Mouse (Mus musculus) thymus, postnatal 14 days (tissue): ENCODE results near the gene Itga9.

ENCODE experiments used
- DNase-seq: peaks from one replicate; pipeline ENCODE4 v3.0.0; 2021

Gene Itga9

DNA sequence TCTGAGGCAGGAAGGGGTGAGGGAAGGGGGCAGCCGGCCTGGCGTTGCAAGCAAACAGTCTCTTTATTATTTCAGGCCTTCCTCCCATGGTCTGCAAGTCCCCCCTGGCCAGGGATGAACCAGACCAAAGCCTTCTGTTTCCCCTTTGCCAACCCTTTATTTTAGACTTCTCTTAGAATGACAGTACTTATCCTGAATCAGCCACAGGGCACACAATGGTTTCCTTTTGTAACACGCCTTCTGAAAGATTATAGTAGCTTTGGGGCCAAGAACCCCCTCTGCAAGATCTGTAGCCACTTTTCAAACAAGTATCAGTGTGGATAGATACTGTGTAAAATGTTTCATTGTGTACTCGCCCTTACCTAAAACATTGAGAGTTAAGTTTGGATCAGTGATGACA lies 178.1 kb downstream of the Itga9 start:
- DNase-seq: no peak

DNA sequence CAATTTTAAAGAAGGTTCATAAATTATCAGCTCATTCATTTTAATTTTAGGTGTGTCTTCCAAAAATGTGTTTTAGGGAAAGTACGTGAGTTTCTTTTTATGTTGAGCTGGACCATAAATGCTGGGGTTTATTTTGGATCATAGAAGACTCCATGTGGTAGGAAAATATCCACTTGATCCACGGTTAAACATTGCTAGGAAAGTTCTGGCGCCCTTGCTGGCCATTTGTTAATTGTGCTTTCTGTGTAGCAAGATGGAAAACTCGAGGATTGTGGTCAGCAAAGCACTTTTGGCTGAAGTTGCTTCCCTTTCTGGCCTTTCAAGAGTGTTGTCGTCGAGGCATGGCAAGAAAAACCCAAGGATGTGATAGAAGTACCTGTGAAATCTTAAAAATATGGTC lies 179.3 kb downstream of the Itga9 start:
- no peak for DNase-seq

- DNase-seq: no peak
Observed at GRCm38 (mm10) chr9:118788869-118789281, 182.4 kb downstream of the Itga9 start.

DNA sequence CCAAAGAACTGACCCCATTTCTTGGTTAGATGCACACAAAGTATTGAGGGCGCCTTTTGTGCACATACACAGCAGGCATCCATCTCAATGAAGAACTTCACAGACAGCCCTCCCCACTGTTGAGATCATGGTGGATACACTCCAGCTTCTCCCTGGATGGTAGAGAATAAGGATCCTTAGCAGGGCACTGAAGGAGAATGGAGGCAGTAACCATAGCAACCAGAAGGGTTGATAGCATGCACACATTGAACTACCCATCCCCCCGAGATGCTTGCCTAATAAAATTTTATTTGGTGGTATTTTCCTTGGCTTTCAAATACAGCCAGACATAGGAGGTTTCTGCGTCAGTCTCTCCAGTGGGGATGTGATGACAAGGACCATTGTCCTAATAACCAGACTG lies 184.7 kb downstream of the Itga9 start:
- no peak for DNase-seq

DNA sequence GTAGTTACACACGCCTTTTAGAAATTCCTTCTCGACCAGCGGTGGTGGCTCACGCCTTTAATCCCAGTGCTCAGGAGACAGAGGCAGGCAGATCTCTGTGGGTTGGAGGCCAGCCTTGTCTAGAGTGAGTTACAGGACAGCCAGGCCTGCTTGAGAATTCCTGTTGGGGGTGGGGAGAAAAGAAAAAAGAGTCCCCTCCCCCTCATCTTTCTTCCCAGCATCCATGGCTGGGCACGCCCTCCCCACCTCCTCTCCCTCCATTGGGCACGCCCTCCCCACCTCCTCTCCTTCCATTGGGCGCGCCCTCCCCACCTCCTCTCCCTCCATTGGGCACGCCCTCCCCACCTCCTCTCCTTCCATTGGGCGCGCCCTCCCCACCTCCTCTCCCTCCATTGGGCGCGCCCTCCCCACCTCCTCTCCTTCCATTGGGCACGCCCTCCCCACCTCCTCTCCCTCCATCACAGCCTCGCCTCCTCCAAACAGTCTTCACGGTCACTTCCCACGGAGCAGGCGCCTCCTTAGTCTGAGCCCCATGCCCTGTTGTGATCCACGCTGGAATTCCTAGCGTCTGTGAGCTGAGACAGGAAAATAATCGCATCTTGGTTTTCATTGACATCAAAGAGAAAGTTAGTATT lies 186.8 kb downstream of the Itga9 start:
- DNase-seq: no peak

DNA sequence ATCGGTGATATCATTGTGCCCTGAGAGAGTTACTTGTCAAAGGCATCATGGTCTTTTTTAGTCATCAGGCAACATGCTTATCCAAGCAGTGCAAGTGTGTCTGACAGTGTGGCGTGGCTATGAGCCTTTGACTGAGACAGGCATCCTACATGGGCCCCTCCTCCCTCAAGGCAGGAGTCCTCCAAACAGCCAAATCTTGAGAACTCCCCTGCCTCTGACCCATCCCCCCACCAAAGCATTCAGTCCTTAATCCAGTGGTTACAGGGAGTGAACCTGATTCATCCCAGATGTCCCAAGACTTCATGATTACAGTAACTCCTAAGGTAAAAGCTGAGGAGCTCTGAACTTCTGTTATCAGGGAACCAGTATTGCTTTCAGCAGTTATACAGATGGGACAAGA lies 188.2 kb downstream of the Itga9 start:
- DNase-seq: no peak

- no peak for DNase-seq
Observed at GRCm38 (mm10) chr9:118795304-118795703, 188.8 kb downstream of the Itga9 start.

GRCm38 (mm10) chr9:118799105-118799504 lies 192.6 kb downstream of the Itga9 start:
- no peak for DNase-seq

DNA sequence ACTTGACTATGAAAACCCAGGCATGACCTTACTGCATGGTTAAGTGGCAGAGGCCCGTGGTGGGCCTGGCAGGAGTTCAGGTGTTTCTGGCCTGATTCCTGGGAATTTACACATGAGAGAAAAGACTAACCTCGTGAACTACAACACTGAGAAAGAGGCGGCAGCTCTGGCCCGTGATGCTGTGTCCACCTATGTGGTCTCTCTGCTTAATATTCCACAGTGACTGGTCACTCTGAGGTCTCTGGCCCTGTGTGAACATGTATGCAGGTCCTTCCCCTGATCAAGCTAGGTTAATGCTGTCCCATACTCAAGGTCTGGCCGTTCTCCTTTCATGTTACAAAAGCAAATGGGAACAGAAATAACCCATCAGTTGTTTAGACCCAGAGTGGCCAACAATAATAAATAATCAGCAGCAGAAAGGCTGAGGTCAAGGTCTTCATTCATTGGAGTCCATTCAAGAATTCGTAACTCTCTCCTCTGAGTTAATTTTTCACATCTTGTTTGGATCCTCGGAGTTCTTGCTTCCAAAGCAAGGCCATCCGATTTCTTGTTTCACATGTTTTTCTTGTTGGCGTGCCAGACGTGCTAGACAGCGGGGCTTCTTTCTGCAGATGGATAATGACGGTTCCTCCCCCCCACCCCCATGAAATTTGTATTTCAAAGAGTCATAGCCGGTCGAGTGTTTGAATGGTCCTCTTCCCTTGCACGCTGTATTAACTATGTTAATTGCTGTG lies 194.9 kb downstream of the Itga9 start:
- no peak for DNase-seq

- no peak for DNase-seq
Observed at GRCm38 (mm10) chr9:118801910-118802287, 195.4 kb downstream of the Itga9 start.

- DNase-seq: no peak
Observed at GRCm38 (mm10) chr9:118802380-118802779, 195.9 kb downstream of the Itga9 start.

DNA sequence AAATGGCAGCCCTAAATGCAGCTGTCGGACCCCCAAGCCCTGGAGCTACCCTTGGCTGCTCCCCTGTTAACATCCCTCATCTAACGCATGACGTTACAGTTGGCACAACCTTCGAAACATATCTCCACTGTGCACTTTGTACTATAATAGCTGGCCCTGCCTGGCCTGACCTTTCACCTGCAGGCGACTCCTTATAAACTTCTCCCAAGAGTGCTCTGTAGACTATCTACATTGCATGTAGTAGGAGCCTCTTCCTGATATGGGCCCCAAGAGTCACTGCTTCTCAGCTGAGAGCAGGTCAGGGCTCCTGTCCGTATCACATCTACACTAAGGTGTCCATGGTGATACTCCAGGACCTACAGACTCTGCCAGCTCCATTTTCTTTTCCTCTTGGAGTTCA lies 199.2 kb downstream of the Itga9 start:
- DNase-seq: no peak

DNA sequence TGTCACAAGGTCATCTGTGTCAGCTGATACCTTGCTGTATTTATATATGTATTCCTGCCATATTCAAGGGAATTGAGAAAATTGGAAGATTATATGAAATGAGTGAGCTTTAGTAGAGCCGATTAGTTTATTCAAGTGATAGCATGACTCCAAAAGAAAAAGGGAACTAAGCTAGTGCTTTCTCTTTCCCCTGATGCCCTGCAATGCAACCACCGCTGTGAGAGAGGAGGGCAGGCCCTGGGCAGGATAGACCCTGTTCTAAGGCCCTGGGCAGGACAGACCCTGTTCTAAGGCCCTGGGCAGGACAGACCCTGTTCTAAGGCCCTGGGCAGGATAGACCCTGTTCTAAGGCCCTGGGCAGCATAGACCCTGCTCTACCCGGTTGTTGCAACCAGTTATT lies 201.2 kb downstream of the Itga9 start:
- DNase-seq: no peak

DNA sequence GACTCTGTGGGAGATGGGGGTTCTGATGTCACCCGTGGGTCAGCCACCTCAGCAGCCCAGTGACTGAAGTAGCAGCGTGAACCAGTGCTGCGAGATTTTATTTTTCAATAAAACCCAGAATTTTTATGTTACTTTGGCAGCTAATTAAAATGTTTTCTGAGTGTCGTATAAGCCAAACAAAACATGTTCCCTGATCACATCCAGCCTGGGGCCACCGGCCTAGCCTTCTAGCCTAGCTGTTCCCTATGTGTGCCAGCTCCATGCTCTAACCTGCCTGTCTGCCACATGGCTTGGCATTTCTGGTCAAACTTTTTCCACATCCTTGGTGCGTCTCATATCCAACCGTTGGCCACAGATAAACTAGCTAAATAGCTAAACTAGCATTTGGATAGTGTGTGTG lies 205.7 kb downstream of the Itga9 start:
- no peak for DNase-seq

DNA sequence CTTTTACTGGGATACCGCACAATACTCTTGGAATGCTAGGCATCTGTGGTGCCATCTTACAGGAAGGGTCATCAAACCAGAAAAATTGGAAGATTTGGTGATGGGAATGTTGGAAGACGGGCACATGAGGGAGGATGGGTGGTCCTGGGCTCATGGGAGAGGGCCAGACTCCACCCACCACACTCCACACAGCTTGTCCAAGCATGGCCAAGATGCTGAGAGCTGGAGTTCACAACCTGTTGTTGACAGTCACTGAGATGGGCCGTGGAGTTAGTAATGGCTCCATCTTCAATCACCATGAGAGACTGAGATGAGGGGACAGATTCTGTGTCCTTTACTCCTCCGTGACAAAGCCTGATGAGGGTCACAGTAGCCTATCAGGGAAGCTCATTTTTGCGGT lies 207.0 kb downstream of the Itga9 start:
- DNase-seq: no peak

- DNase-seq: no peak
Observed at GRCm38 (mm10) chr9:118814056-118814455, 207.6 kb downstream of the Itga9 start.

- DNase-seq: no peak
Observed at GRCm38 (mm10) chr9:118814461-118814860, 208.0 kb downstream of the Itga9 start.

DNA sequence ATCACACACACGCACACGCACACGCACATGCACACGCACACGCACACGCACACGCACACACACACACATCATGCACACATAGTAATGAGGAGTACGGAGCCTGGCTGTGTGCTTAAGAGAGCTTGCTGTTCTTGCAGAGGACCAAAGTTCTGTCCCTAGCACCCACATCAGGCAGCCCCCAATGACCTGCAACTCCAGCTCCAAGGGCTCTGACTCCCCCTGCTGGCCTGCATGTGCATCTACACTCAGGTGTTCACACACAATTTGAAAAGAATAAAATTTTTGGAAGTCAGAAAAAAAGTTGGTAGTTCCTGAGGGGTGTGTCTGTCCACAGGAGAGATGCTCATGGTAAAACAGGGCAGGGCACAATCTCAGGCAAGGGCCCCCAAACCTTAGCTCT lies 209.1 kb downstream of the Itga9 start:
- DNase-seq: no peak

DNA sequence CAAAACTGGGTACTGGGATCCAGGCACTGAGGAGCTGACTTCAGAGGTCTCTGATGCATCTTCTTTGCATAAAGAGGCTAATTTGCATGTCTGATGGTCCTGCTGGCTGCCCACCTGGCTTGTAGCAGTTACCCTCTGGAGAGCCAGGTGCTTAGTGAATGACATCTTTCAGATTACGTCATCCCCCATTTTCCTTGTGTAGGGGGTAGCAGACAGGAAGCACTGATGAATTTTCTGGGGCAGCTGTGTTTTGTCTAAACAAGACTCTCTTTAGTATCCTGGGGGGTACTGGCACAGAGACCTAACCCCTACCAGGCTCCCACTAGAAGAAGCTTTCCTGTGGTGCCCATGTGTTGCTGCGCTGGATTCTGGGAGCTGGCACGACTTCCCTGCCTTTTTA lies 212.0 kb downstream of the Itga9 start:
- DNase-seq: peak; percentile 42

- peak; percentile 87 for DNase-seq
Observed at GRCm38 (mm10) chr9:118821220-118822185, 215.0 kb downstream of the Itga9 start.

GRCm38 (mm10) chr9:118822186-118822555 lies 215.7 kb downstream of the Itga9 start:
- DNase-seq: no peak

GRCm38 (mm10) chr9:118822581-118822980 lies 216.1 kb downstream of the Itga9 start:
- DNase-seq: no peak

GRCm38 (mm10) chr9:118831080-118831479 lies 224.6 kb downstream of the Itga9 start:
- DNase-seq: no peak

DNA sequence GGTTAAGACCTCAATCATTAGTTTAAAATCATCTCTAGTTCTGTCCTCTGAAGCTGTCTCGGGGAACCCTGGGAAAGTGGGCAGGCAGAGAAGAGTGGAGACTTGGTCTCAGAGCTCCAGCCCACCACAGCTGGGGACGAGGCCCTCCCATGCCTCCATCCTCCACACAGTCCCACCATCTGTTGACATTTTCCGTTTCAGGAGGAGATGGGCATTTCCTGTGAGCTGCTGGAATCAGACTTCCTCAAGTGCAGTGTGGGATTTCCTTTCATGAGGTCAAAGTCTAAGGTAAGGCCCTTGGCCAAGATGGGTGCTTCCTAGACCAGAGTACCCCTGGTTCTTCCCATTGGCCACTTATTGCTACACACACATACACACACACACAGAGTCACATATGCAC lies 226.0 kb downstream of the Itga9 start:
- DNase-seq: no peak
